Mouse (Mus musculus) neural tube, embryonic 11.5 days (tissue): ENCODE data around the gene Gm20388. TPM values are rescaled to one million over a fixed set of nuclear protein-coding genes. Genes with fewer than 3 reads are reported as not detected.

Source experiments
- ATAC-seq: fragments of 200-750 bp; cut with Nextera tagmentation; 2 replicates; pipeline ENCODE4 v1.8.0; 2017; ENCODE audit warnings: moderate number of reproducible peaks, mild to moderate bottlenecking, moderate TSS enrichment, moderate library complexity; ENCODE audit not compliant: insufficient read depth, low FRiP score, low TSS enrichment
- DNase-seq: peaks from one replicate; pipeline ENCODE4 v3.0.0-alpha.2; 2015; ENCODE audit warnings: low spot score
- H3K27ac ChIP-seq: fragments of 300-500 bp; sonication (generic); 2 replicates; pipeline ENCODE4 v1.5.1; 2014; ENCODE audit warnings: low read depth, mild to moderate bottlenecking, low read length
- H3K27me3 ChIP-seq: fragments of 300-500 bp; sonication (generic); 2 replicates; pipeline ENCODE4 v1.6.1; 2014; ENCODE audit warnings: mild to moderate bottlenecking, low read length, mixed read lengths; ENCODE audit not compliant: control insufficient read depth, insufficient read depth
- H3K36me3 ChIP-seq: fragments of 300-500 bp; sonication (generic); 2 replicates; pipeline ENCODE4 v1.6.1; 2014; ENCODE audit warnings: mild to moderate bottlenecking, low read length, moderate library complexity, mixed read lengths; ENCODE audit not compliant: control insufficient read depth, insufficient read depth
- H3K4me1 ChIP-seq: fragments of 300-500 bp; sonication (generic); 2 replicates; pipeline ENCODE4 v1.6.1; 2014; ENCODE audit warnings: low read length, mixed read lengths; ENCODE audit not compliant: control insufficient read depth, insufficient read depth
- H3K4me2 ChIP-seq: fragments of 300-500 bp; sonication (generic); 2 replicates; pipeline ENCODE4 v1.6.1; 2014; ENCODE audit warnings: low read depth, mild to moderate bottlenecking, moderate library complexity
- H3K4me3 ChIP-seq: fragments of 300-500 bp; sonication (generic); 2 replicates; pipeline ENCODE4 v1.5.1; 2014; ENCODE audit warnings: low read depth, low read length
- H3K9ac ChIP-seq: fragments of 300-500 bp; sonication (generic); 2 replicates; pipeline ENCODE4 v1.6.1; 2014; ENCODE audit warnings: mild to moderate bottlenecking, low read length
- H3K9me3 ChIP-seq: fragments of 300-500 bp; sonication (generic); 2 replicates; pipeline ENCODE4 v1.6.1; 2016; ENCODE audit warnings: low read length; ENCODE audit not compliant: control insufficient read depth
- WGBS: fragments of 180-500 bp; shearing (Covaris S2); extraction: QIAGEN DNeasy Blood & Tissue Kit; methylation state at CpG from one replicate; pipeline ENCODE4 v1.1.7; 2014; 5-methylcytosine and 5-hydroxymethylcytosine counted together
- polyA plus RNA-seq: library from polyadenylated mRNA; unstranded; fragments of >200 nt; fragmentation: Nextera tagmentation; extraction: Ambion mirVana; gene quantifications from 2 replicates; pipeline ENCODE4 v1.2.1, GENCODE M21; 2014

Gene Gm20388
- polyA plus RNA-seq, 1 experiment from 2014 or later = not detected

DNA sequence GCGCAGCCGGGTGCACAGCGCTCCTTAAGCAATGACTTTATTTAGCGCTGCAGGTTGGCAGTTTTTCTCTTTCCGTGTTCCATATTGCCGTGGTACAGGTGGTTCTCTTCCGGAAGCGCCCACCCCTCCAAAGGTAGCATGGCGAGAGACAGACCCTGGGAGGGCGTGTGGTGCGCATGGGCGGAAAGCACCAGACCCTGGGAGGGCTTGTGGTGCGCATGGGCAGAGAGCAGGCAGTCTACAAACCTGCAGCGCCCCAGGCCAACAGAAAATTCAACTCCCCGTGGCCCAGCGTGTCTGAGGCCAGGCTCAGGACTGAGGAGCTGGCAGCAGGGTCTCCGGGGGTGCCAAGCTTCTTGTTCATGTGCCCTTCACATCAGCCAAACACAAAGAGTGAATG lies 1660.2 kb downstream of the Gm20388 start:
- no peak overlapping the region for H3K9ac ChIP-seq
- no peaks in the 10 kb centered on the region for H3K4me1 ChIP-seq
- no peak overlapping the region for H3K27ac ChIP-seq
- H3K27me3 ChIP-seq = no peaks in the 10 kb centered on the region
- no peak for ATAC-seq
- H3K9me3 ChIP-seq = no peaks in the 10 kb centered on the region
- no peaks in the 10 kb centered on the region; the same call in 1 of the 2 replicates for H3K36me3 ChIP-seq
- no peak overlapping the region for H3K4me2 ChIP-seq
- WGBS = 86% methylated on average over 17 of the region's 17 CpGs
- H3K4me3 ChIP-seq = no peak overlapping the region
- DNase-seq = no peak

DNA sequence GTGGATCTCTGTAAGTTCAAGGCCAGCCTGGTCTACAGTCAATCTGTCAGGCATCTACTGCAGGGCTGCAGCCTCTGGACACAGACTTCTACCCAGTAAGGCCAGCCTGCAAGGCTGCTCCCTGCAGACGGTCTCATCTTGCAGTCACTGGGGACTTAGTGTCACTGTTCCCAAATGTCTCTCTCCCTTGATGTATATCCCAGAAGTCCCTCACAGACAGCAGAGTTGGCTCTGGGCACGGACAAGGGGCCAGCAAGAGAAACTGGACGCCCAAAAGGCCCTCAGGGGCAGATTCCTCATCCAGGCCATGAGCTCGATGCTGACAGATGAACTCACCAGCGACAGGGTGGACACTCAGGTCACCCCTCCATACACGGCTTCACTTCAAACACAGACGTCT lies 1661.5 kb downstream of the Gm20388 start:
- Histone ChIP-seq H3K4me2 (no peak overlapping the region), H3K36me3 (no peaks in the 10 kb centered on the region), H3K9ac (no peak overlapping the region), H3K9me3 (no peaks in the 10 kb centered on the region), H3K4me3 (no peak overlapping the region), H3K27ac (no peak overlapping the region), H3K27me3 (no peaks in the 10 kb centered on the region), H3K4me1 (peaks cover 4% of the 10 kb centered on the region; the same call in 1 of the 2 replicates)
- ATAC-seq (no peak), DNase-seq (no peak)
- 69% methylated on average over 7 of the region's 7 CpGs for WGBS

DNA sequence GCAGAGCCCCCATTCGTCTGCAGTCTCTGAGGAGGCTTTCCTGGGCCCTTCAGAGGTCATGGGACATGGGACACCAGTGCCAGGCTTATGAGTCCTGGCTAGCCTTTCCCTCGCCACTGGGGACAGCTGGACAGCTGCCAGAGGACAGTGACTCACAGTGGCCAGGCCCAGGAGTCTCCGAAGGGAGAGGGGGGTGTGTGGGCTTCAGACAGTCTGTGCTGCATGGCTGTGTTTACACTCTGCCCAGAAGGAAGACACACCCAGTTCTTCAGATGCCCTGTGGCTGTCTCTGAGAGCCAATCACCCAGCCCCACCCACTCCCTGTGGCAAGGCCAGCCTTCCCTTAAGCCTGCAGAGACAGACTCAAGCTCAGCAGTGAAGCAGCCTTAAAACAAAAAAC lies 1662.6 kb downstream of the Gm20388 start:
- 67% methylated on average over 3 of the region's 3 CpGs for WGBS
- peaks cover 9% of the 10 kb centered on the region for H3K4me1 ChIP-seq

DNA sequence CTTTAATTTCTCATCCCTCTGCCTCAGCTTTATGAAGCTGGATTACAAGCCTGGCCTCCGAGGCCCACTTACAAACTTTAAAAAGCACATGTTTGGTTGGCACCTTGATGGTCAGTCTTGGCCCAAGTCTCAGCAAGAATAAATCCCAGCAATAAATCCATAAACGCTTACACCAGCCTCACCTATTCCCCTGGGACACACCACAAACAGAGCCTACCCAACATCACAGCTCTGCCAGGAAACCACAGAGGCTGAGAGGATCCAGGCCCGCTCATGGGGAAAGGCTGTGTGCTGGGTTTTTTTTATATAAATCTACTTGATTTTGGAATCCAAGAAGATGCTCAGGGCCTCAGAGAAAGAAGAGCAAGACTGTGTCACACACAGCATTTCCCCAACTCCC lies 1665.0 kb downstream of the Gm20388 start:
- Histone ChIP-seq H3K4me2 (no peak overlapping the region), H3K9me3 (no peaks in the 10 kb centered on the region), H3K4me1 (peaks cover 9% of the 10 kb centered on the region), H3K36me3 (no peaks in the 10 kb centered on the region), H3K9ac (no peak overlapping the region), H3K4me3 (no peak overlapping the region), H3K27me3 (no peaks in the 10 kb centered on the region), H3K27ac (no peak overlapping the region)
- DNase-seq (no peak), ATAC-seq (no peak)
- 82% methylated on average over 3 of the region's 3 CpGs for WGBS

More for the DNA sequence above, 1662.6 kb downstream of the Gm20388 start:
- ATAC-seq (no peak), DNase-seq (no peak)
- H3K4me2 ChIP-seq = no peak overlapping the region
- no peak overlapping the region for H3K4me3 ChIP-seq
- no peaks in the 10 kb centered on the region for H3K9me3 ChIP-seq
- H3K27ac ChIP-seq = no peak overlapping the region
- H3K27me3 ChIP-seq = no peaks in the 10 kb centered on the region
- no peak overlapping the region for H3K9ac ChIP-seq
- H3K36me3 ChIP-seq = no peaks in the 10 kb centered on the region

DNA sequence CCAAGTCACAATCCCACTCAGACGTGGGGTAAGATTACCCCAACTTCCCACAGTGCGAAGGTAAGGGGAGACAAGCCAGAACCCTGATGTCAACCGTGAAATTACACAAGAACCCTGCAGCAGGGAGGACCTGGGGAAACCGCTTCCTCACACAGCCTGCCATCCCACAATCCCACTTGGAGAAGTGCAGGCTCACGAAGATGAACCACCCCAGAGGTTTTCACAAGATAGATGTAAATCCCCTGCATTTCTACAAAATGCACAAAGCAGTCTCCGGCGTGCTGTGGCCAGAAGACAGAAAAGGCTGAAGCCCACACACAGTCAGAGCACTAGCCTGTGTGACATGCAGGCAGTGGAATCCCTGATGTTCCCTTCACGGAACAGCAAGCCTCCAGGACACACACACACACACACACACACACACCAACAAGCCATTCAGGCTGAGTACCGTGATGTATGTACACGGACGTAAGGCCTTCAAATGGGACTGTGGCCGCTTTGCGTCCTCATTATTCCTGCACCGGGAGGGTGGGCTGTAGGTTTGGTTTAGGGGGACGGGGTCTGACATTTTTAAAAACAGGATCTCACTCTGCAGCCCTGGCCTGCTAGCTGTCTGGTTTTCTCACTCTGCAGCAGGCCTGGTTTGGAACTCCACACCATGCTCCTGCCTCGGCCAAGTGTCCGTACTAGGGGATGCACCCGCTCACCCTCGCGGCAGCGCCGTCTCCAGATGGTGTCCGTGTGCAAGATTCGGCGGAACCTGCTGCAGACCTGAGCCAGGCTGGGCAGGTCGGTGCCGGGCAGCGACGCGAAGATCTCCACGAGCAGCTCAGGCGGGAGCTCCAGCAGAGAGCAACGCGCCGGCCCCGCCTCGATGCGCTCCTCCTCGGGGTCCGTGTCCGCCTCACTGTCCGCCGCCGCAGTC lies 1667.4 kb downstream of the Gm20388 start:
- peaks cover 9% of the 10 kb centered on the region for H3K4me1 ChIP-seq
- WGBS = 3% methylated on average over 44 of the region's 44 CpGs
- peak overlapping the region; percentile 77 for H3K9ac ChIP-seq
- ATAC-seq (peak; percentile 54; the same call in 1 of the 2 replicates), DNase-seq (peak; percentile 44)
- no peak overlapping the region for H3K27ac ChIP-seq
- H3K27me3 ChIP-seq = no peaks in the 10 kb centered on the region
- peak overlapping the region; percentile 74 for H3K4me2 ChIP-seq
- H3K9me3 ChIP-seq = no peaks in the 10 kb centered on the region
- peak overlapping the region; percentile 79 for H3K4me3 ChIP-seq
- H3K36me3 ChIP-seq = no peaks in the 10 kb centered on the region

DNA sequence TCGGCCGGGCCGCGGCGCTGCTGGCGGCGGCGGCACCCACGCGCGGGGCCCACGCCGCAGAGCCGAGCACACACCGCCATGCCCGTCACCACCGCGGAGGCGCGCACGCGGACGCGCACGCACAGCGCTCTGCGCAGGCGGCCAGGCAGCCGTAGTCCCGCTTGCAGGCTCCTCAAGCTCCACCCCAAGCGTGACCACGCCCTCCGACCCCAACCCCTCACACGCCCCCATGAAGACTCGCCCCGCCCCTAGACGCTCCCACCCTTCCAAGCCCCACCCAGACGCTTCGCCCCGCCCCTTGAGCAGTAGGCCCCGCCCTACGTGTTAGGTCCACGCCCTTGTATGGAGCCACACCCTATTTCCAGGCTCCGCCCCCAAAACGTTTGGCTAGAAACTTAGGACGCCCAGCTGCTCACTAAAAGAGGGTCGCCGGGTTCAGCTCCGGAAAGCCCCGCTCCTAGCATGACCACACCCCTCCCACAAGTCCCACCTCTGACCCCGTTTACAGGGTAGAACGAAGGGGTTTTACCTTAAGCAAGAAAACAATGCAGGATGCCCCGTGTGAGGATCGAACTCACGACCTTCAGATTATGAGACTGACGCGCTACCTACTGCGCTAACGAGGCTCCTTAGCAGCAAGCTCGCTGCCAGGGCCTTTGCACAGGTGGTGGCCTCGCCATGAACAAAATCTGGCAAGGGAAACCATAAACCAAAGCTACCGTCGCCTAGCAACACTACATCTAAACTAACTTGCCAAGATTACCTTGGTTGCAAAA lies 1668.2 kb downstream of the Gm20388 start, which contains the start of gene Fbxo31:
Gene Fbxo31, minus strand, starts transcription at position 131 of the 776 bp plus-strand sequence.
- peak; percentile 91 for ATAC-seq
- Histone ChIP-seq H3K4me2 (peak within 1 kb of the TSS; percentile 74), H3K9me3 (no peaks in the 10 kb centered on the region), H3K27me3 (no peaks in the 10 kb centered on the region), H3K4me3 (peak within 1 kb of the TSS; percentile 79), H3K27ac (no peak within 1 kb of the TSS), H3K9ac (peak within 1 kb of the TSS; percentile 77), H3K4me1 (peaks cover 9% of the 10 kb centered on the region), H3K36me3 (no peaks in the 10 kb centered on the region)
- DNase-seq = peak; percentile 96
- 1% methylated on average over 55 of the region's 63 CpGs for WGBS

DNA sequence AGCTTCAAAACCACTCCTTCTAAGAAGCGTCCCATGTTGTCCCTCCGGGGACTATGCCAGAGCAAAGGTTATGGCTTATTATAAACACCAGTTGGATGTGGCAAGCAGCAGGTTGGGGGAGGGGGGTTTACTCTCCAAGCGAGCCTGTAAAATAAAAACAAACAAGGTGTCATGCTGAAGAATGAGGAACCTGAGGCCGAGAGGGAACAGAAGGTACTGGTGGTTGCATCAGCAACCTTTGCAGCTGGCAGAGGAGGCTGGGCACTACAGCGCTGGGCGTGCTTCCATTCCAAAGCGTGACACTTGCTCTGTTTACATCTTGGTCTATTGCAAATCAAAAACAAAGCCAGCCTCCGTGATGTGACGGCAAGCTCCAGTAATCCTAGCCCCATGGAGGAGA lies 1669.8 kb downstream of the Gm20388 start:
- DNase-seq (no peak), ATAC-seq (no peak)
- Histone ChIP-seq H3K36me3 (no peaks in the 10 kb centered on the region), H3K27ac (no peak overlapping the region), H3K9ac (no peak overlapping the region), H3K4me1 (peaks cover 9% of the 10 kb centered on the region), H3K4me2 (no peak overlapping the region), H3K27me3 (no peaks in the 10 kb centered on the region), H3K4me3 (no peak overlapping the region), H3K9me3 (no peaks in the 10 kb centered on the region)
- 48% methylated on average over 9 of the region's 9 CpGs for WGBS

DNA sequence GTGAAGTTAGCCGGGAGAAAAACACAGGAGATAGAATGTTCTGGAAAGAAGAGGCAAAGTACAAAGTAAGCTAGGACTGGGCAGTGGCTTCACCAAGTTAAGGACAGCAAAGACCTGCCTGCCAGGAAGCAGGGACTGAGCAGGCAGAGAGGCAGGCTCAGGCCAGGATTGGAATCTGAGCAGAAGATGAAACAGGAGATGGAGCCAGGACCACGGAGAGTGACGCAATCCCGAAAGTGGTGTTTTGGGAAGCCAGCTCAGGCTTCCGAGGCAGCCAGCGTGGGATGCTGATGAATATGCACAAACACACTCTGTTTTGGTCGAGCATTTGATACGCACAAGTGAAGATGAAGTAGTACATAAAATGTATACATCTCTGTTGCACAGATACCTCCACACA lies 1673.0 kb downstream of the Gm20388 start:
- Histone ChIP-seq H3K9ac (no peak overlapping the region), H3K36me3 (no peaks in the 10 kb centered on the region), H3K27me3 (no peaks in the 10 kb centered on the region), H3K4me2 (no peak overlapping the region), H3K4me3 (no peak overlapping the region), H3K9me3 (no peaks in the 10 kb centered on the region), H3K27ac (no peak overlapping the region), H3K4me1 (no peaks in the 10 kb centered on the region)
- 60% methylated on average over 8 of the region's 8 CpGs for WGBS
- no peak for ATAC-seq
- DNase-seq = no peak
